Mouse (Mus musculus) olfactory bulb, adult 2 months (tissue): ENCODE measurements around the gene Sfmbt1. TPM values are rescaled to one million over a fixed set of nuclear protein-coding genes. Genes with fewer than 3 reads are reported as not detected.

Experiments
- H3K27ac ChIP-seq: fragments of 200-500 bp; 2 replicates; pipeline ENCODE4 v1.5.1; 2012; ENCODE audit warnings: low read depth, low read length; ENCODE audit not compliant: insufficient read depth
- H3K4me1 ChIP-seq: fragments of 200-500 bp; 2 replicates; pipeline ENCODE4 v1.6.1; 2012; ENCODE audit warnings: low read length; ENCODE audit not compliant: control insufficient read depth, insufficient read depth
- H3K4me3 ChIP-seq: fragments of 200-500 bp; 2 replicates; pipeline ENCODE4 v1.5.1; 2012; ENCODE audit warnings: mild to moderate bottlenecking, low read depth, low read length, moderate library complexity; ENCODE audit not compliant: insufficient read depth
- CTCF ChIP-seq: fragments of 200-500 bp; IDR thresholded peaks from 2 replicates; pipeline ENCODE4 v1.5.1; 2012; ENCODE audit warnings: low read depth, mild to moderate bottlenecking, low read length, moderate library complexity; ENCODE audit not compliant: insufficient read depth
- POLR2A ChIP-seq: fragments of 200-500 bp; IDR thresholded peaks from 2 replicates; pipeline ENCODE4 v1.6.1; 2012; ENCODE audit warnings: mild to moderate bottlenecking, low read depth, low read length, moderate library complexity; ENCODE audit not compliant: insufficient read depth
- WGBS: fragments of 180-500 bp; shearing (Covaris S2); methylation state at CpG from one replicate; pipeline ENCODE4 v1.1.7; 2018; 5-methylcytosine and 5-hydroxymethylcytosine counted together
- polyA plus RNA-seq: library from polyadenylated mRNA; stranded (reverse); fragments of >200 nt; gene quantifications from 2 replicates; pipeline ENCODE4 v1.2.4, GENCODE M21; 2012; ENCODE audit warnings: low replicate concordance; ENCODE audit not compliant: missing spikeins, insufficient read depth, insufficient read length

Gene Sfmbt1
- polyA plus RNA-seq, 1 experiment = not detected

- TF ChIP-seq POLR2A = no peak
- TF ChIP-seq CTCF = no peak
- no peaks in the 10 kb centered on the region; the same call in 1 of the 2 replicates for H3K4me1 ChIP-seq
- WGBS = 16% methylated on average over 1 of the region's 1 CpGs
- no peak overlapping the region for H3K27ac ChIP-seq
- no peak overlapping the region for H3K4me3 ChIP-seq
Observed at GRCm38 (mm10) chr14:30789471-30789870, 74.8 kb downstream of the Sfmbt1 start.

- WGBS = 68% methylated on average over 3 of the region's 3 CpGs
- Histone ChIP-seq H3K27ac (no peak overlapping the region), H3K4me3 (no peak overlapping the region), H3K4me1 (no peaks in the 10 kb centered on the region; the same call in 1 of the 2 replicates)
- TF ChIP-seq POLR2A (no peak), CTCF (no peak)
Observed at GRCm38 (mm10) chr14:30792871-30793270, 78.2 kb downstream of the Sfmbt1 start.

GRCm38 (mm10) chr14:30801756-30802155 is 87.1 kb downstream of the Sfmbt1 start:
- 95% methylated on average over 2 of the region's 2 CpGs for WGBS
- Histone ChIP-seq H3K4me3 (no peak overlapping the region), H3K27ac (no peak overlapping the region), H3K4me1 (no peaks in the 10 kb centered on the region)
- TF ChIP-seq POLR2A = no peak
- TF ChIP-seq CTCF = no peak

- H3K27ac ChIP-seq = no peak overlapping the region
- 39% methylated on average over 3 of the region's 3 CpGs for WGBS
- no peak overlapping the region for H3K4me3 ChIP-seq
- peaks cover under 1% of the 10 kb centered on the region; the same call in 1 of the 2 replicates for H3K4me1 ChIP-seq
- no peak for TF ChIP-seq POLR2A
- no peak for TF ChIP-seq CTCF
Observed at GRCm38 (mm10) chr14:30821136-30821535, 106.5 kb downstream of the Sfmbt1 start.

- no peak overlapping the region for H3K4me3 ChIP-seq
- 65% methylated on average over 6 of the region's 6 CpGs for WGBS
- no peak for TF ChIP-seq CTCF
- no peak for TF ChIP-seq POLR2A
- peaks cover 8% of the 10 kb centered on the region; the same call in 1 of the 2 replicates for H3K4me1 ChIP-seq
- H3K27ac ChIP-seq = no peak overlapping the region
Observed at GRCm38 (mm10) chr14:30824456-30824995, 109.9 kb downstream of the Sfmbt1 start.

- peaks cover 8% of the 10 kb centered on the region; the same call in 1 of the 2 replicates for H3K4me1 ChIP-seq
- no peak for TF ChIP-seq CTCF
- no peak for TF ChIP-seq POLR2A
- WGBS = 22% methylated on average over 5 of the region's 5 CpGs
- no peak overlapping the region for H3K27ac ChIP-seq
- H3K4me3 ChIP-seq = peak overlapping the region; percentile 97
Observed at GRCm38 (mm10) chr14:30825021-30825475, 110.4 kb downstream of the Sfmbt1 start.

GRCm38 (mm10) chr14:30825476-30826131 is 111.0 kb downstream of the Sfmbt1 start, which contains the start of gene Tmem110:
Gene Tmem110, plus strand, starts transcription at chr14:30825590.
- TF ChIP-seq POLR2A (peak; percentile 88), CTCF (peak; percentile 13; the same call in 1 of the 2 replicates)
- Histone ChIP-seq H3K4me1 (peaks cover 8% of the 10 kb centered on the region; the same call in 1 of the 2 replicates), H3K4me3 (peak within 1 kb of the TSS; percentile 97), H3K27ac (no peak within 1 kb of the TSS)
- WGBS = under 1% methylated on average over 68 of the region's 68 CpGs

- TF ChIP-seq POLR2A = no peak
- no peak for TF ChIP-seq CTCF
- Histone ChIP-seq H3K4me3 (peak overlapping the region; percentile 97), H3K4me1 (peaks cover 8% of the 10 kb centered on the region; the same call in 1 of the 2 replicates), H3K27ac (no peak overlapping the region)
- 14% methylated on average over 17 of the region's 17 CpGs for WGBS
Observed at GRCm38 (mm10) chr14:30826174-30827140, 111.8 kb downstream of the Sfmbt1 start.
